Mouse (Mus musculus): Measurements from ENCODE around the gene Homer2. TPM values are rescaled to one million over a fixed set of nuclear protein-coding genes. Genes with fewer than 3 reads are reported as not detected.

The Homer2 gene
- polyA plus RNA-seq, 1 experiment from 2014 or later = not detected

GRCm38 (mm10) chr7:81573397-81573796 lies 133.9 kb downstream of the Homer2 start:
- H3K36me3 ChIP-seq (ENCODE audit: inconsistent target) = 0 out of 2 replicates have a peak, but pooled peaks cover 13% of the 10 kb centered on the region
- WGBS (ENCODE audit: missing documents) = 81% methylated on average over 6 of the region's 6 CpGs
- H3K4me3 ChIP-seq (ENCODE audit: inconsistent target) = no peak overlapping the region
- H3K27ac ChIP-seq = no peak overlapping the region
- H3K79me2 ChIP-seq (ENCODE audit: inconsistent target) = peaks cover 58% of the 10 kb centered on the region

GRCm38 (mm10) chr7:81572610-81573268 lies 134.6 kb downstream of the Homer2 start:
- peak overlapping the region; percentile 77 for H3K4me3 ChIP-seq (ENCODE audit: inconsistent target)
- H3K36me3 ChIP-seq (ENCODE audit: inconsistent target) = 0 out of 2 replicates have a peak, but pooled peaks cover 13% of the 10 kb centered on the region
- 46% methylated on average over 6 of the region's 6 CpGs for WGBS (ENCODE audit: missing documents)
- H3K27ac ChIP-seq = peak overlapping the region; percentile 46
- H3K79me2 ChIP-seq (ENCODE audit: inconsistent target) = peaks cover 56% of the 10 kb centered on the region

GRCm38 (mm10) chr7:81571941-81572441 lies 135.3 kb downstream of the Homer2 start:
- Histone ChIP-seq H3K4me3 (ENCODE audit: inconsistent target) (peak overlapping the region; percentile 77), H3K27ac (peak overlapping the region; percentile 46), H3K36me3 (ENCODE audit: inconsistent target) (0 out of 2 replicates have a peak, but pooled peaks cover 13% of the 10 kb centered on the region), H3K79me2 (ENCODE audit: inconsistent target) (peaks cover 52% of the 10 kb centered on the region)
- WGBS (ENCODE audit: missing documents) = 3% methylated on average over 15 of the region's 15 CpGs

GRCm38 (mm10) chr7:81571108-81571940 lies 136.0 kb downstream of the Homer2 start, which contains the start of gene Whamm:
TSS of gene Whamm (plus strand) at chr7:81571266.
- WGBS (ENCODE audit: missing documents) = under 1% methylated on average over 95 of the region's 96 CpGs
- 0 out of 2 replicates have a peak, but pooled peaks cover 13% of the 10 kb centered on the region for H3K36me3 ChIP-seq (ENCODE audit: inconsistent target)
- H3K79me2 ChIP-seq (ENCODE audit: inconsistent target) = peaks cover 45% of the 10 kb centered on the region
- H3K27ac ChIP-seq = peak within 1 kb of the TSS; percentile 46
- peak within 1 kb of the TSS; percentile 77 for H3K4me3 ChIP-seq (ENCODE audit: inconsistent target)

GRCm38 (mm10) chr7:81570752-81571107 lies 136.6 kb downstream of the Homer2 start:
- WGBS (ENCODE audit: missing documents) = 6% methylated on average over 5 of the region's 5 CpGs
- H3K27ac ChIP-seq = no peak overlapping the region
- peaks cover 39% of the 10 kb centered on the region for H3K79me2 ChIP-seq (ENCODE audit: inconsistent target)
- H3K4me3 ChIP-seq (ENCODE audit: inconsistent target) = peak overlapping the region; percentile 27
- H3K36me3 ChIP-seq (ENCODE audit: inconsistent target) = 0 out of 2 replicates have a peak, but pooled peaks cover 10% of the 10 kb centered on the region

GRCm38 (mm10) chr7:81570271-81570670 lies 137.1 kb downstream of the Homer2 start:
- Histone ChIP-seq H3K4me3 (ENCODE audit: inconsistent target) (no peak overlapping the region), H3K36me3 (ENCODE audit: inconsistent target) (0 out of 2 replicates have a peak, but pooled peaks cover 5% of the 10 kb centered on the region), H3K79me2 (ENCODE audit: inconsistent target) (peaks cover 34% of the 10 kb centered on the region), H3K27ac (no peak overlapping the region)
- 89% methylated on average over 3 of the region's 3 CpGs for WGBS (ENCODE audit: missing documents)

GRCm38 (mm10) chr7:81569851-81570250 lies 137.5 kb downstream of the Homer2 start:
- H3K27ac ChIP-seq = no peak overlapping the region
- WGBS (ENCODE audit: missing documents) = 93% methylated on average over 1 of the region's 1 CpGs
- no peak overlapping the region for H3K4me3 ChIP-seq (ENCODE audit: inconsistent target)
- H3K36me3 ChIP-seq (ENCODE audit: inconsistent target) = 0 out of 2 replicates have a peak, but pooled peaks cover under 1% of the 10 kb centered on the region
- H3K79me2 ChIP-seq (ENCODE audit: inconsistent target) = peaks cover 30% of the 10 kb centered on the region

- peaks cover 6% of the 10 kb centered on the region for H3K79me2 ChIP-seq (ENCODE audit: inconsistent target)
- 96% methylated on average over 5 of the region's 5 CpGs for WGBS (ENCODE audit: missing documents)
- no peak overlapping the region for H3K4me3 ChIP-seq (ENCODE audit: inconsistent target)
- H3K27ac ChIP-seq = no peak overlapping the region
- H3K36me3 ChIP-seq (ENCODE audit: inconsistent target) = no peaks in the 10 kb centered on the region
Observed at GRCm38 (mm10) chr7:81567396-81567795, 139.9 kb downstream of the Homer2 start.

- Histone ChIP-seq H3K4me3 (ENCODE audit: inconsistent target) (no peak within 1 kb of the TSS), H3K79me2 (ENCODE audit: inconsistent target) (peaks cover under 1% of the 10 kb centered on the region), H3K36me3 (ENCODE audit: inconsistent target) (no peaks in the 10 kb centered on the region), H3K27ac (no peak within 1 kb of the TSS)
- 97% methylated on average over 9 of the region's 9 CpGs for WGBS (ENCODE audit: missing documents)
Observed at GRCm38 (mm10) chr7:81566892-81567291, 140.4 kb downstream of the Homer2 start, which contains the start of gene Fsd2. TSS of gene Fsd2 (minus strand) at chr7:81566944.

- WGBS (ENCODE audit: missing documents) = 98% methylated on average over 4 of the region's 4 CpGs
Observed at GRCm38 (mm10) chr7:81566332-81566731, 141.0 kb downstream of the Homer2 start.

GRCm38 (mm10) chr7:81565381-81566055 lies 141.8 kb downstream of the Homer2 start:
- no peak overlapping the region for H3K4me3 ChIP-seq (ENCODE audit: inconsistent target)
- no peak overlapping the region for H3K27ac ChIP-seq
- H3K79me2 ChIP-seq (ENCODE audit: inconsistent target) = no peaks in the 10 kb centered on the region
- WGBS (ENCODE audit: missing documents) = 86% methylated on average over 6 of the region's 7 CpGs
- no peaks in the 10 kb centered on the region for H3K36me3 ChIP-seq (ENCODE audit: inconsistent target)

More at GRCm38 (mm10) chr7:81566332-81566731, 141.0 kb downstream of the Homer2 start:
- Histone ChIP-seq H3K36me3 (ENCODE audit: inconsistent target) (no peaks in the 10 kb centered on the region), H3K27ac (no peak overlapping the region), H3K79me2 (ENCODE audit: inconsistent target) (no peaks in the 10 kb centered on the region), H3K4me3 (ENCODE audit: inconsistent target) (no peak overlapping the region)

GRCm38 (mm10) chr7:81564766-81565165 lies 142.6 kb downstream of the Homer2 start:
- H3K79me2 ChIP-seq (ENCODE audit: inconsistent target) = no peaks in the 10 kb centered on the region
- 92% methylated on average over 7 of the region's 7 CpGs for WGBS (ENCODE audit: missing documents)
- H3K4me3 ChIP-seq (ENCODE audit: inconsistent target) = no peak overlapping the region
- H3K27ac ChIP-seq = no peak overlapping the region
- H3K36me3 ChIP-seq (ENCODE audit: inconsistent target) = no peaks in the 10 kb centered on the region

- Histone ChIP-seq H3K79me2 (ENCODE audit: inconsistent target) (no peaks in the 10 kb centered on the region), H3K4me3 (ENCODE audit: inconsistent target) (no peak overlapping the region), H3K36me3 (ENCODE audit: inconsistent target) (no peaks in the 10 kb centered on the region), H3K27ac (no peak overlapping the region)
- 95% methylated on average over 4 of the region's 4 CpGs for WGBS (ENCODE audit: missing documents)
Observed at GRCm38 (mm10) chr7:81563506-81564015, 143.8 kb downstream of the Homer2 start.

GRCm38 (mm10) chr7:81561211-81561610 lies 146.1 kb downstream of the Homer2 start:
- H3K4me3 ChIP-seq (ENCODE audit: inconsistent target) = no peak overlapping the region
- no peaks in the 10 kb centered on the region for H3K36me3 ChIP-seq (ENCODE audit: inconsistent target)
- H3K79me2 ChIP-seq (ENCODE audit: inconsistent target) = no peaks in the 10 kb centered on the region
- 94% methylated on average over 5 of the region's 5 CpGs for WGBS (ENCODE audit: missing documents)
- H3K27ac ChIP-seq = no peak overlapping the region
